Comparison of ENCODE assay signal across 27 mouse cellular contexts in the genomic region with DNA sequence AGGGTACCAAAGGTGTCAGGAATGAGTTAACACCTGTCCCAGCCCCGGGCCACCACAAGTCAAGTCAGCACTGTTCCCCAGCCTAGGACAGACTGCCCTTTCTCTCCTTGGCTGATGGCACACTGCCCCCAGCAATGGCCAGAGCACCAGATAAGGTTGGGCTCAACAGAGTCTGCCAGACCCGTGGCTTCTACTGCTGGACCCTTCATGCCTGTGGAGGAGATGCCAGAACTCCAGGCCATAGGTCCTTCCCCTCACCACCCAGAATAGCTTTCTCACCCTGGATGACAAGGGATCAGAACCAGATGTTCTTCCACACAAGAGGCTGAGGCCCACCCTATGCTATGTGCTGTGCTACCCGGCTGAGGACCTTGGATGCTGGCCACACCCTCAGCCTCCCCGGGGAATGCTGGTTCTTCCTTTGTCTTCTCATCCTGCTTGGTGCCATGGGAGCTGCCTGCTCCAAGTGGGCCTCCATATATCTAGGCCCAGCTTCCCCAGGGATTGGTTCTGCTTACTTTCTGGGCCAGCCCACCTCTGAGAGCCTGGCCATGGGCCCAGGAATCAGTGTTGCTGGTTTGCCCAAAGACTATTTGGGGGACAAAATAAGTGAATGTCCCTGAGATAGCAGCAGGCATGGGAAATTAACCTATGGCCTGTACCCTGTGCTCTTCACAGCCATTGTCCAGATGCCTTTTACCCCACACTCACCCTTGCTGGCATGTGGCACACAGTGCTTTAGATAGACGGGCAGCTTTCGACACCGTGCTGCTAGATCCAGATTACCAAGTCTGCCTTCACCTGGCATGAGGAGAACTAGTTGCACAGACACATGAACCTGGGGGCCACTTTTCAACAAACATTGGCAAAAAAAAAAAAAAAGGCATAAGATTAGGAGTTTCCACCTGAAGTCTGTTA.
A peak's percentile ranks its signal among the peaks of the same experiment; 100 is the strongest.
DNase-seq lines count a peak whose midpoint lies in the region; ATAC-seq and TF ChIP-seq lines count a peak whose summit lies in the region.
"Had no signal": no experiment of that assay in that cellular context is flagged by ENCODE, and none has a peak within 500 bp of the region (broad histone marks: within the 10 kb centered on the region; RNA-seq: fewer than 3 reads in every experiment).

No protein-coding gene starts in this region.

- intact Hi-C loops in gastrocnemius, adult 2 months (cut with DNase I) = no loop called here
- intact Hi-C loops in gastrocnemius, postnatal 36 days (cut with DNase I) = no loop called here

- no peaks in the 10 kb centered on the region for H3K9me3 ChIP-seq in lung, embryonic 16.5 days (ENCODE audit: control insufficient read depth, low read length)
- H3K9me3 ChIP-seq in heart, postnatal 0 days (replicated peaks; ENCODE audit: control insufficient read depth, low read length) = no peaks in the 10 kb centered on the region
- H3K9me3 ChIP-seq in intestine, embryonic 15.5 days = no peaks in the 10 kb centered on the region
- H3K9me3 ChIP-seq: embryonic facial prominence, embryonic 12.5 days; forebrain, embryonic 10.5 days; forebrain, embryonic 15.5 days; hindbrain, embryonic 10.5 days; hindbrain, embryonic 15.5 days; neural tube, embryonic 13.5 days had no signal

- DNase-seq in gastrocnemius, adult 2 months = peak; percentile 56
- DNase-seq in gastrocnemius, postnatal 36 days = no peak
- no peak for DNase-seq in lung, postnatal 10 days
- no peak for DNase-seq in heart, postnatal 0 days (ENCODE audit: low spot score)
- peak; percentile 44 for DNase-seq in heart, postnatal 4 days
- DNase-seq in cerebellum, postnatal 4 days (ENCODE audit: low spot score in 2 of 2) = no peak
- DNase-seq: adrenal gland, postnatal 10 days; cerebellum, adult 11 months; cerebellum, adult 9-10 months; cerebellum, postnatal 36 days; embryo, embryonic 11 days; kidney, adult 2 months; kidney, postnatal 4 days; liver; lung, adult 2 months; right cerebral cortex, postnatal 4 days had no signal

- H3K4me2 ChIP-seq in lung, embryonic 16.5 days (ENCODE audit: low read depth, low read length) = no peak overlapping the region
- H3K4me2 ChIP-seq in heart, postnatal 0 days (ENCODE audit: low read depth, low read length) = no peak overlapping the region
- H3K4me2 ChIP-seq in intestine, embryonic 15.5 days (replicated peaks) = no peak overlapping the region
- H3K4me2 ChIP-seq: embryonic facial prominence, embryonic 12.5 days; forebrain, embryonic 15.5 days; hindbrain, embryonic 15.5 days; midbrain, embryonic 11.5 days; neural tube, embryonic 13.5 days had no signal

- WGBS in lung, embryonic 16.5 days = 73% methylated on average over 7 of the region's 7 CpGs
- 34% methylated on average over 7 of the region's 7 CpGs for WGBS in heart, postnatal 0 days
- 74% methylated on average over 7 of the region's 7 CpGs for WGBS in intestine, embryonic 15.5 days

- no peaks in the 10 kb centered on the region for H3K27me3 ChIP-seq in lung, embryonic 16.5 days (ENCODE audit: control insufficient read depth, insufficient read depth, low read depth, low read length)
- no peaks in the 10 kb centered on the region for H3K27me3 ChIP-seq in heart, postnatal 0 days (ENCODE audit: control insufficient read depth, insufficient read depth, low read length)
- H3K27me3 ChIP-seq in intestine, embryonic 15.5 days (replicated peaks) = no peaks in the 10 kb centered on the region
- H3K27me3 ChIP-seq: embryonic facial prominence, embryonic 12.5 days; forebrain, embryonic 15.5 days; hindbrain, embryonic 15.5 days; neural tube, embryonic 13.5 days had no signal

- H3K36me3 ChIP-seq in lung, embryonic 16.5 days (ENCODE audit: control insufficient read depth, insufficient read depth, low read length) = no peaks in the 10 kb centered on the region
- H3K36me3 ChIP-seq in heart, postnatal 0 days (replicated peaks; ENCODE audit: control insufficient read depth, insufficient read depth, low read length) = no peaks in the 10 kb centered on the region
- H3K36me3 ChIP-seq in intestine, embryonic 15.5 days = no peaks in the 10 kb centered on the region
- H3K36me3 ChIP-seq: embryonic facial prominence, embryonic 12.5 days; forebrain, embryonic 15.5 days; hindbrain, embryonic 15.5 days had no signal

- no peak for TF ChIP-seq CTCF in gastrocnemius, adult 2 months (IDR thresholded peaks at IDR 0.05)
- TF ChIP-seq CTCF in heart, postnatal 0 days (IDR thresholded peaks at IDR 0.05; ENCODE audit: low read depth) = no peak

- peaks cover 4% of the 10 kb centered on the region; the same call in 1 of the 2 replicates for H3K4me1 ChIP-seq in lung, embryonic 16.5 days (replicated peaks; ENCODE audit: control insufficient read depth, insufficient read depth, low read length)
- peaks cover 35% of the 10 kb centered on the region for H3K4me1 ChIP-seq in heart, postnatal 0 days (ENCODE audit: control insufficient read depth, insufficient read depth)
- peaks cover 2% of the 10 kb centered on the region; the same call in 1 of the 2 replicates for H3K4me1 ChIP-seq in intestine, embryonic 15.5 days (replicated peaks)
- H3K4me1 ChIP-seq: forebrain, embryonic 15.5 days; hindbrain, embryonic 15.5 days had no signal

- no peak overlapping the region for H3K9ac ChIP-seq in lung, embryonic 16.5 days (ENCODE audit: low read length)
- no peak overlapping the region for H3K9ac ChIP-seq in heart, postnatal 0 days (replicated peaks; ENCODE audit: low read depth, low read length)
- H3K9ac ChIP-seq in intestine, embryonic 15.5 days = no peak overlapping the region
- H3K9ac ChIP-seq: embryonic facial prominence, embryonic 12.5 days; forebrain, embryonic 15.5 days; hindbrain, embryonic 15.5 days; liver, embryonic 14.5 days; neural tube, embryonic 13.5 days had no signal

- ATAC-seq in lung, embryonic 16.5 days (ENCODE audit: low read depth) = peak; percentile 5; the same call in 1 of the 2 replicates
- ATAC-seq in heart, postnatal 0 days (ENCODE audit: insufficient read depth, low read depth) = peak; percentile 68
- ATAC-seq in intestine, embryonic 15.5 days = no peak
- ATAC-seq: forebrain, embryonic 15.5 days; inflammation-experienced regulatory T-cells, adult 6 months had no signal

- 0 out of 2 replicates have a peak overlapping the region, but pooled peaks have one; percentile 24 for H3K27ac ChIP-seq in gastrocnemius, adult 2 months
- no peak overlapping the region for H3K27ac ChIP-seq in lung, embryonic 16.5 days (ENCODE audit: low read length)
- H3K27ac ChIP-seq in heart, postnatal 0 days (ENCODE audit: low read depth) = peak overlapping the region; percentile 43
- no peak overlapping the region for H3K27ac ChIP-seq in intestine, embryonic 15.5 days
- H3K27ac ChIP-seq: embryonic facial prominence, embryonic 12.5 days; forebrain, embryonic 10.5 days; forebrain, embryonic 15.5 days; hindbrain, embryonic 10.5 days; hindbrain, embryonic 15.5 days; liver, embryonic 14.5 days; neural tube, embryonic 13.5 days had no signal

- TF ChIP-seq EP300 in heart, postnatal 0 days (IDR thresholded peaks at IDR 0.05; ENCODE audit: low read depth) = no peak

- no peak overlapping the region for H3K4me3 ChIP-seq in gastrocnemius, adult 2 months
- no peak overlapping the region for H3K4me3 ChIP-seq in lung, embryonic 16.5 days (ENCODE audit: low read length)
- H3K4me3 ChIP-seq in heart, postnatal 0 days (ENCODE audit: low read depth, low read length) = no peak overlapping the region
- H3K4me3 ChIP-seq in intestine, embryonic 15.5 days (replicated peaks) = no peak overlapping the region
- H3K4me3 ChIP-seq: embryonic facial prominence, embryonic 12.5 days; forebrain, embryonic 10.5 days; forebrain, embryonic 15.5 days; hindbrain, embryonic 10.5 days; hindbrain, embryonic 15.5 days; neural tube, embryonic 13.5 days had no signal

Comparison
In these comparisons a context has a peak if more than half of its experiments do, and no peak if none do; other contexts are left out.
1. DNase-seq: peak in gastrocnemius, adult 2 months (single experiment) and heart, postnatal 4 days (single experiment); none in gastrocnemius, postnatal 36 days (0 of 2), lung, postnatal 10 days (single experiment), heart, postnatal 0 days (single experiment) and cerebellum, postnatal 4 days (0 of 2).
2. H3K27ac ChIP-seq: peak in gastrocnemius, adult 2 months (single experiment) and heart, postnatal 0 days (single experiment); none in lung, embryonic 16.5 days (single experiment) and intestine, embryonic 15.5 days (single experiment).